Mouse (Mus musculus) MEL (cell line): ENCODE measurements around the gene Ptafr. TPM values are rescaled to one million over a fixed set of nuclear protein-coding genes. Genes with fewer than 3 reads are reported as not detected.

ENCODE experiments used
- DNase-seq: peaks from one replicate; pipeline ENCODE4 v3.0.0; 2011; ENCODE audit warnings: low read depth, low spot score
- H3K27ac ChIP-seq: 2 replicates; pipeline ENCODE4 v1.5.1; 2012; ENCODE audit warnings: low read depth, mild to moderate bottlenecking, control low read depth, low read length, moderate library complexity; ENCODE audit not compliant: control insufficient read depth
- H3K27me3 ChIP-seq, 2 experiments: fragments of 150-350 bp in 1 of 2; sonication (generic) in 1 of 2; 2 replicates each; pipeline ENCODE4 v1.6.1; 2012; ENCODE audit warnings: low read length in 2 of 2, mild to moderate bottlenecking in 2 of 2, improper control_type of control experiment in 1 of 2, moderate library complexity in 1 of 2; ENCODE audit not compliant: insufficient read depth in 2 of 2, control insufficient read depth in 1 of 2
- H3K36me3 ChIP-seq, 2 experiments: 2 replicates each; pipeline ENCODE4 v1.6.1; 2012 to 2014; ENCODE audit warnings: low read length in 2 of 2, improper control_type of control experiment in 1 of 2, inconsistent platforms in 1 of 2, mild to moderate bottlenecking in 1 of 2; ENCODE audit not compliant: insufficient read depth in 2 of 2, control insufficient read depth in 1 of 2
- H3K4me1 ChIP-seq, 2 experiments: fragments of 150-350 bp in 1 of 2; sonication (generic) in 1 of 2; 2 replicates each; pipeline ENCODE4 v1.6.1; 2012; ENCODE audit warnings: low read length in 2 of 2, improper control_type of control experiment in 1 of 2, mild to moderate bottlenecking in 1 of 2; ENCODE audit not compliant: insufficient read depth in 2 of 2, control insufficient read depth in 1 of 2
- H3K4me3 ChIP-seq, 2 experiments: fragments of 150-350 bp in 1 of 2; sonication (generic) in 1 of 2; 2 replicates each; pipeline ENCODE4 v1.5.1; 2012; ENCODE audit warnings: low read depth in 2 of 2, low read length in 2 of 2, mild to moderate bottlenecking in 2 of 2, moderate library complexity in 2 of 2, control low read depth in 1 of 2, improper control_type of control experiment in 1 of 2; ENCODE audit not compliant: control insufficient read depth in 1 of 2, insufficient read depth in 1 of 2
- H3K79me2 ChIP-seq: 2 replicates; pipeline ENCODE4 v1.6.1; 2012; ENCODE audit warnings: mild to moderate bottlenecking, low read length, moderate library complexity; ENCODE audit not compliant: control insufficient read depth, poor library complexity, insufficient read depth
- H3K9ac ChIP-seq: 2 replicates; pipeline ENCODE4 v1.6.1; 2012; ENCODE audit warnings: low read depth, mild to moderate bottlenecking, control low read depth, low read length, moderate library complexity; ENCODE audit not compliant: control insufficient read depth, poor library complexity, severe bottlenecking
- H3K9me3 ChIP-seq: fragments of 150-350 bp; sonication (generic); replicated peaks from 2 replicates; pipeline ENCODE4 v1.6.1; 2012; ENCODE audit warnings: mild to moderate bottlenecking, low read length, improper control_type of control experiment, moderate library complexity; ENCODE audit not compliant: insufficient read depth
- CHD1 ChIP-seq: IDR thresholded peaks from 2 replicates; pipeline ENCODE4 v1.6.1; 2012; ENCODE audit warnings: low read depth, mild to moderate bottlenecking, inconsistent platforms, low read length, improper control_type of control experiment
- CHD2 ChIP-seq: IDR thresholded peaks from 2 replicates; pipeline ENCODE4 v1.6.1; 2011; ENCODE audit warnings: low read length, improper control_type of control experiment
- CTCF ChIP-seq, 3 experiments: IDR thresholded peaks in 2 of 3; conservative IDR thresholded peaks in 1 of 3; 2 replicates each; pipeline ENCODE4 v1.5.1; 2011 to 2012; ENCODE audit warnings: low read length in 3 of 3, low read depth in 2 of 3, mild to moderate bottlenecking in 2 of 3, improper control_type of control experiment in 1 of 3, inconsistent platforms in 1 of 3, mixed read lengths in 1 of 3, moderate library complexity in 1 of 3; ENCODE audit not compliant: control insufficient read depth in 1 of 3, insufficient read depth in 1 of 3, poor library complexity in 1 of 3, severe bottlenecking in 1 of 3
- E2F4 ChIP-seq: IDR thresholded peaks from 2 replicates; pipeline ENCODE4 v1.6.1; 2011; ENCODE audit warnings: low read depth, low read length, improper control_type of control experiment, borderline replicate concordance
- ELF1 ChIP-seq: IDR thresholded peaks from 2 replicates; pipeline ENCODE4 v1.6.1; 2014; ENCODE audit warnings: low read depth, mild to moderate bottlenecking, inconsistent platforms, low read length, improper control_type of control experiment, moderate library complexity
- EP300 ChIP-seq, 2 experiments: IDR thresholded peaks; 2 replicates each; pipeline ENCODE4 v1.6.1; 2011; ENCODE audit warnings: improper control_type of control experiment in 2 of 2, low read length in 2 of 2, low read depth in 1 of 2, mild to moderate bottlenecking in 1 of 2
- ETS1 ChIP-seq: IDR thresholded peaks from 2 replicates; pipeline ENCODE4 v1.6.1; 2012; ENCODE audit warnings: low read depth, mild to moderate bottlenecking, inconsistent platforms, low read length, improper control_type of control experiment, moderate library complexity
- GABPA ChIP-seq: IDR thresholded peaks from 2 replicates; pipeline ENCODE4 v1.6.1; 2012; ENCODE audit warnings: low read depth, mild to moderate bottlenecking, inconsistent platforms, low read length, improper control_type of control experiment, moderate library complexity
- GATA1 ChIP-seq: IDR thresholded peaks from 2 replicates; pipeline ENCODE4 v1.6.1; 2011; ENCODE audit warnings: low read depth, low read length, improper control_type of control experiment
- HCFC1 ChIP-seq: IDR thresholded peaks from 2 replicates; pipeline ENCODE4 v1.6.1; 2012; ENCODE audit warnings: low read depth, mild to moderate bottlenecking, inconsistent platforms, low read length, improper control_type of control experiment, moderate library complexity
- JUND ChIP-seq: IDR thresholded peaks from 2 replicates; pipeline ENCODE4 v1.6.1; 2011; ENCODE audit warnings: low read depth, mild to moderate bottlenecking, improper control_type of control experiment, low read length
- MAX ChIP-seq: IDR thresholded peaks from 2 replicates; pipeline ENCODE4 v1.6.1; 2011; ENCODE audit warnings: low read length, improper control_type of control experiment
- MAZ ChIP-seq: IDR thresholded peaks from 2 replicates; pipeline ENCODE4 v1.6.1; 2012; ENCODE audit warnings: low read depth, mild to moderate bottlenecking, inconsistent platforms, low read length, improper control_type of control experiment
- MXI1 ChIP-seq: IDR thresholded peaks from 2 replicates; pipeline ENCODE4 v1.6.1; 2011; ENCODE audit warnings: mild to moderate bottlenecking, low read depth, low read length, improper control_type of control experiment
- MYB ChIP-seq: IDR thresholded peaks from 2 replicates; pipeline ENCODE4 v1.6.1; 2011; ENCODE audit warnings: mild to moderate bottlenecking, low read depth, low read length, improper control_type of control experiment
- MYC ChIP-seq: IDR thresholded peaks from 2 replicates; pipeline ENCODE4 v1.6.1; 2011; ENCODE audit warnings: low read depth, mild to moderate bottlenecking, low read length, improper control_type of control experiment, moderate library complexity
- NELFE ChIP-seq: IDR thresholded peaks from 2 replicates; pipeline ENCODE4 v1.6.1; 2011; ENCODE audit warnings: low read depth, low read length, improper control_type of control experiment
- NRF1 ChIP-seq: IDR thresholded peaks from 2 replicates; pipeline ENCODE4 v1.6.1; 2014; ENCODE audit warnings: low read depth, mild to moderate bottlenecking, inconsistent platforms, low read length, improper control_type of control experiment, moderate library complexity; ENCODE audit not compliant: poor library complexity, insufficient read depth, severe bottlenecking
- POLR2A ChIP-seq, 2 experiments: IDR thresholded peaks; 2 replicates each; pipeline ENCODE4 v1.6.1; 2011 to 2012; ENCODE audit warnings: low read length in 2 of 2, mild to moderate bottlenecking in 2 of 2, control low read depth in 1 of 2, improper control_type of control experiment in 1 of 2, low read depth in 1 of 2, moderate library complexity in 1 of 2; ENCODE audit not compliant: control insufficient read depth in 1 of 2, insufficient read depth in 1 of 2, poor library complexity in 1 of 2
- POLR2AphosphoS2 ChIP-seq: IDR thresholded peaks from 2 replicates; pipeline ENCODE4 v1.6.1; 2011; ENCODE audit warnings: low read length, improper control_type of control experiment
- POLR2AphosphoS5 ChIP-seq: IDR thresholded peaks from 2 replicates; pipeline ENCODE4 v1.6.1; 2012; ENCODE audit warnings: low read depth, borderline replicate concordance, mild to moderate bottlenecking, inconsistent platforms, low read length, moderate library complexity, mixed read lengths
- RAD21 ChIP-seq: IDR thresholded peaks from 2 replicates; pipeline ENCODE4 v1.6.1; 2011; ENCODE audit warnings: mild to moderate bottlenecking, low read depth, low read length, improper control_type of control experiment
- RCOR1 ChIP-seq: IDR thresholded peaks from 2 replicates; pipeline ENCODE4 v1.6.1; 2012; ENCODE audit warnings: low read depth, mild to moderate bottlenecking, inconsistent platforms, low read length, improper control_type of control experiment
- SIN3A ChIP-seq: IDR thresholded peaks from 2 replicates; pipeline ENCODE4 v1.6.1; 2012; ENCODE audit warnings: low read length, improper control_type of control experiment, inconsistent platforms
- TAL1 ChIP-seq: IDR thresholded peaks from 2 replicates; pipeline ENCODE4 v1.6.1; 2012; ENCODE audit warnings: mild to moderate bottlenecking, inconsistent platforms, low read length, moderate library complexity, mixed read lengths
- TBP ChIP-seq: IDR thresholded peaks from 2 replicates; pipeline ENCODE4 v1.8.0; 2011; ENCODE audit warnings: low read depth, low read length, improper control_type of control experiment
- TCF12 ChIP-seq: IDR thresholded peaks from 2 replicates; pipeline ENCODE4 v1.6.1; 2014; ENCODE audit warnings: low read depth, mild to moderate bottlenecking, inconsistent platforms, low read length, improper control_type of control experiment, moderate library complexity
- UBTF ChIP-seq: IDR thresholded peaks from 2 replicates; pipeline ENCODE4 v1.6.1; 2012; ENCODE audit warnings: low read depth, mild to moderate bottlenecking, inconsistent platforms, low read length, improper control_type of control experiment, moderate library complexity, borderline replicate concordance; ENCODE audit not compliant: insufficient read depth
- USF2 ChIP-seq, 2 experiments: IDR thresholded peaks; 2 replicates each; pipeline ENCODE4 v1.6.1; 2011 to 2012; ENCODE audit warnings: improper control_type of control experiment in 2 of 2, low read length in 2 of 2, borderline replicate concordance in 1 of 2, inconsistent platforms in 1 of 2, low read depth in 1 of 2, mild to moderate bottlenecking in 1 of 2; ENCODE audit not compliant: insufficient read depth in 1 of 2
- ZC3H11A ChIP-seq: IDR thresholded peaks from 2 replicates; pipeline ENCODE4 v1.6.1; 2012; ENCODE audit warnings: low read depth, mild to moderate bottlenecking, inconsistent platforms, low read length, improper control_type of control experiment
- ZMIZ1 ChIP-seq: IDR thresholded peaks from 2 replicates; pipeline ENCODE4 v1.6.1; 2012; ENCODE audit warnings: low read depth, mild to moderate bottlenecking, inconsistent platforms, low read length, improper control_type of control experiment, moderate library complexity
- polyA plus RNA-seq, 2 experiments: library from polyadenylated mRNA; stranded (reverse) in 1 of 2; unstranded in 1 of 2; fragments of >175 nt in 1 of 2; fragments of >200 nt in 1 of 2; gene quantifications; 2 replicates each; pipeline versions ENCODE4 v1.2.1 to v1.2.4; 2012; ENCODE audit warnings: low replicate concordance in 2 of 2, low read depth in 1 of 2; ENCODE audit not compliant: insufficient read length in 2 of 2, insufficient read depth in 1 of 2, missing spikeins in 1 of 2
- total RNA-seq: library from RNA; depleted of rRNA; stranded (reverse); fragments of 300-350 nt; gene quantifications from 2 replicates; pipeline ENCODE4 v1.2.3, GENCODE M21; 2012

Gene Ptafr
- total and polyA plus RNA-seq, 3 experiments: 0.06 TPM; not detected in 2

DNA sequence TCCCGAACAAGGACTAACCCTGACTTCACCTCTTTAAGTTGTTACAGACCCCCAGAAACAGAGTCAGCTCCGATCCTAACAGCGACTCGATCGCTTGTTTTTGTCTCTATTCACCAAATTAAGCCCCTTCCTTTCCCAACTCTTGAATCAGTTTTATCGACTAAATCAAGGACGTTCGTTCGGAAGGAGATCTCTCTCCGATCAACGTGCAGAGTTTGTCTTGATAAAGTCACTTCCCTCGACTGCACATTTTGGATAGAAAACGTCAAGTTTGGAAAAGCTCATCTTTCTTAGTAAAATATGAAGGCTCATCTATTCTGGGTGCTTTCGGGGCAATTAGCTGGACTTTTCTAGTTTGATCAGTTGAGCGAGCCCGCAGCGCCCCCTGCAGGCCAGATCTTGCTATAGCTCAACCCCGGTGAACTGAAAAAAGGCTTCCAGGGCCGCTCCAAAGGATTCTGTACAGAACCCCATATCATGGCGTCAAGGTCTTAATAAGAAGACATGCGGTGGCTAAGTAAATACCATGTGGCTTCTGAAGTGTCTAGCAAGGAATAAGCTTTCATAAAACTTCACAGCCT lies 49.2 kb upstream of the Ptafr start (continued):
- TF ChIP-seq RAD21 (peak; percentile 98), GABPA (no peak), UBTF (no peak), MAZ (no peak; the same call in 1 of the 2 replicates), EP300 (IDR thresholded peaks at IDR 0.05; ENCODE audit: low read depth in 1 of 2, low read length in 2 of 2) (no peak), MAX (peak; percentile 22), RCOR1 (0 out of 2 replicates have a peak, but pooled peaks have one; percentile 50), CTCF (IDR thresholded peaks at IDR 0.05 in 2 of 3, conservative IDR thresholded peaks at IDR 0.05 in 1 of 3; ENCODE audit: control insufficient read depth in 1 of 3, insufficient read depth in 1 of 3, low read depth in 2 of 3, low read length in 3 of 3, poor library complexity in 1 of 3, severe bottlenecking in 1 of 3) (peak; percentile 70 to 97 (median 95)), JUND (no peak), POLR2AphosphoS5 (no peak), NRF1 (no peak), GATA1 (no peak), MYB (no peak), CHD2 (no peak), TAL1 (no peak), USF2 (IDR thresholded peaks at IDR 0.05; ENCODE audit: borderline replicate concordance in 1 of 2, insufficient read depth in 1 of 2, low read depth in 1 of 2, low read length in 2 of 2) (no peak), MXI1 (peak; percentile 17; the same call in 1 of the 2 replicates), TCF12 (peak; percentile 30; the same call in 1 of the 2 replicates), HCFC1 (peak; percentile 57), CHD1 (peak; percentile 97), MYC (no peak; the same call in 1 of the 2 replicates), TBP (no peak; the same call in 1 of the 2 replicates)

DNA sequence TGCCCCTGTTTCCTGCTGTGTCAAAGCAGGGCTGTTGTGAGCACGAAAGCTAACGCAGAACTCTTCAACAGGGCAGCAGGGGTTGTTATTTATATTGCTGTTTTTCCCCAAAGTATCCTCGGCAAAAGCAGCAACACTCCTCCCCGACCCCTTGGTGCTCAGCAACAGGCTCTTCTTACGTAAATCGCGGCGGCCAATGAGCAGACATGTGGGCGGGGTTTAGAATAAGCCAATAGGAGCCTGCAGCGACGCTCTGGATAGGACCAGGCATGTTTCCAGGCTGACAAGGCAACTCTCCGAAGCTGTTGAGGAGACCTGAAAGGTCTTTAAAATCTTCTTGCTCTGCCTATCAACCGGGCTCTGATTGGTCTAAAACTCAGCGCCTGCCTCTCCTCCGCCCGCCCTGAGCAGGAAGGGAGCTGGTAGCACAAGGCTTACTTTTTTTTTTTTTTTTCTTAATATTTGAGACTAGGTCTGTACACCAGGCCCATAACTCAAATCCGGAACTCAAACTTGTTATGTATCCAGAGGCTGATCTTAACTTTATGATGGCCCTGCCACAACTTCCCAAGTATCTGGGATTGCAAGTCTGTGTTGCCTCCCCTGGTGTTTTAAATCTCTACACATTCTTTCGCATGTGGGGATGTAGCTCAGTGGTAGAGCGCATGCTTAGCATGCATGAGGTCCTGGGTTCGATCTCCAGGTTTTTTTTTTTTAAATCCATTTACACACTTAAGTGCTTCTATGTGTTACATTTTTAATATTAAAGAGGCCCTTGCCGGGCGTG lies 48.3 kb upstream of the Ptafr start:
- Histone ChIP-seq H3K9ac (peak overlapping the region; percentile 95), H3K79me2 (peaks cover 7% of the 10 kb centered on the region; the same call in 1 of the 2 replicates), H3K4me3 (peak overlapping the region; percentile 55 to 63), H3K36me3 (peaks cover 0 to 28% of the 10 kb centered on the region in 2 experiments; a peak in 2 of 4 replicates), H3K27me3 (no peaks in the 10 kb centered on the region), H3K27ac (peak overlapping the region; percentile 92), H3K4me1 (peaks cover 16 to 18% of the 10 kb centered on the region in 2 experiments), H3K9me3 (no peaks in the 10 kb centered on the region)
- peak; percentile 99 for DNase-seq
- peak; percentile 53; the same call in 1 of the 2 replicates for TF ChIP-seq MYC
- TF ChIP-seq MAZ: peak; percentile 24; the same call in 1 of the 2 replicates
- peak; percentile 63; the same call in 1 of the 2 replicates for TF ChIP-seq MAX
- TF ChIP-seq POLR2A (IDR thresholded peaks at IDR 0.05; ENCODE audit: control insufficient read depth in 1 of 2, insufficient read depth in 1 of 2, low read depth in 1 of 2, low read length in 2 of 2, poor library complexity in 1 of 2): peak; percentile 70 to 72
- TF ChIP-seq ELF1: peak; percentile 33; the same call in 1 of the 2 replicates
- peak; percentile 51; the same call in 1 of the 2 replicates for TF ChIP-seq ETS1
- TF ChIP-seq NELFE: peak; percentile 57
- no peak for TF ChIP-seq POLR2AphosphoS5
- no peak for TF ChIP-seq ZC3H11A
- TF ChIP-seq POLR2AphosphoS2: peak; percentile 71
- TF ChIP-seq GABPA: no peak
- TF ChIP-seq E2F4: no peak
- TF ChIP-seq HCFC1: peak; percentile 21; the same call in 1 of the 2 replicates
- peak; percentile 25; the same call in 1 of the 2 replicates for TF ChIP-seq TCF12
- TF ChIP-seq RCOR1: no peak
- peak; percentile 36 for TF ChIP-seq SIN3A
- peak; percentile 98 for TF ChIP-seq TBP
- TF ChIP-seq ZMIZ1: peak; percentile 48; the same call in 1 of the 2 replicates
